Mouse (Mus musculus): ENCODE measurements around the gene Gm21190. TPM values are rescaled to one million over a fixed set of nuclear protein-coding genes. Genes with fewer than 3 reads are reported as not detected.
"Not testable (repeated sequence)": the region's sequence is repeated elsewhere in the genome, so short reads cannot be mapped to it uniquely, and the experiment has no call there.

Gm21190 gene
- polyA plus RNA-seq, 1 experiment from 2014 or later: not detected

GRCm38 (mm10) chr5:15506575-15507308 is 22.3 kb downstream of the Gm21190 start:
- WGBS: 52% methylated on average over 16 of the region's 16 CpGs
- Histone ChIP-seq H3K27me3 (replicated peaks; ENCODE audit: control insufficient read depth, insufficient read depth, low read length) (no peaks in the 10 kb centered on the region), H3K36me3 (ENCODE audit: control insufficient read depth, insufficient read depth, low read length) (no peaks in the 10 kb centered on the region), H3K27ac (ENCODE audit: low read depth) (no peak overlapping the region), H3K4me1 (replicated peaks; ENCODE audit: control insufficient read depth, insufficient read depth, low read length) (no peaks in the 10 kb centered on the region), H3K9me3 (ENCODE audit: control insufficient read depth, low read length) (0 out of 2 replicates have a peak, but pooled peaks cover 9% of the 10 kb centered on the region), H3K4me2 (ENCODE audit: low read length) (0 out of 2 replicates have a peak overlapping the region, but pooled peaks have one; percentile 2), H3K9ac (ENCODE audit: low read length) (no peak overlapping the region), H3K4me3 (ENCODE audit: low read depth, low read length) (no peak overlapping the region)
- peak; percentile 79; the same call in 1 of the 2 replicates for ATAC-seq (replicated peaks; ENCODE audit: low FRiP score, low TSS enrichment, low read depth)
- DNase-seq (ENCODE audit: low spot score): peak; percentile 85

- DNase-seq (ENCODE audit: low spot score); H3K9ac ChIP-seq (ENCODE audit: low read length); H3K27ac ChIP-seq (ENCODE audit: low read depth); H3K4me1 ChIP-seq (replicated peaks; ENCODE audit: control insufficient read depth, insufficient read depth, low read length); H3K27me3 ChIP-seq (replicated peaks; ENCODE audit: control insufficient read depth, insufficient read depth, low read length); H3K4me3 ChIP-seq (ENCODE audit: low read depth, low read length); H3K9me3 ChIP-seq (ENCODE audit: control insufficient read depth, low read length); H3K4me2 ChIP-seq (ENCODE audit: low read length); H3K36me3 ChIP-seq (ENCODE audit: control insufficient read depth, insufficient read depth, low read length): not testable (repeated sequence)
- 31% methylated on average over 5 of the region's 5 CpGs for WGBS
- ATAC-seq (replicated peaks; ENCODE audit: low FRiP score, low TSS enrichment, low read depth): peak; percentile 78
These were observed 30.1 kb downstream of the Gm21190 start for GRCm38 (mm10) chr5:15498774-15499400.

GRCm38 (mm10) chr5:15498350-15498749 is 30.7 kb downstream of the Gm21190 start:
- H3K4me2 ChIP-seq (ENCODE audit: low read length); H3K9ac ChIP-seq (ENCODE audit: low read length); DNase-seq (ENCODE audit: low spot score); H3K9me3 ChIP-seq (ENCODE audit: control insufficient read depth, low read length); H3K4me1 ChIP-seq (replicated peaks; ENCODE audit: control insufficient read depth, insufficient read depth, low read length); ATAC-seq (replicated peaks; ENCODE audit: low FRiP score, low TSS enrichment, low read depth); H3K36me3 ChIP-seq (ENCODE audit: control insufficient read depth, insufficient read depth, low read length); H3K27ac ChIP-seq (ENCODE audit: low read depth); H3K4me3 ChIP-seq (ENCODE audit: low read depth, low read length); H3K27me3 ChIP-seq (replicated peaks; ENCODE audit: control insufficient read depth, insufficient read depth, low read length): not testable (repeated sequence)
- WGBS: 69% methylated on average over 3 of the region's 3 CpGs

GRCm38 (mm10) chr5:15490934-15491333 is 38.1 kb downstream of the Gm21190 start:
- not testable (repeated sequence) for H3K9me3 ChIP-seq (ENCODE audit: control insufficient read depth, low read length); H3K36me3 ChIP-seq (ENCODE audit: control insufficient read depth, insufficient read depth, low read length); H3K27me3 ChIP-seq (replicated peaks; ENCODE audit: control insufficient read depth, insufficient read depth, low read length); H3K9ac ChIP-seq (ENCODE audit: low read length); DNase-seq (ENCODE audit: low spot score); H3K4me3 ChIP-seq (ENCODE audit: low read depth, low read length); ATAC-seq (replicated peaks; ENCODE audit: low FRiP score, low TSS enrichment, low read depth); H3K4me1 ChIP-seq (replicated peaks; ENCODE audit: control insufficient read depth, insufficient read depth, low read length); H3K4me2 ChIP-seq (ENCODE audit: low read length); H3K27ac ChIP-seq (ENCODE audit: low read depth)
- WGBS: 61% methylated on average over 2 of the region's 2 CpGs

- Histone ChIP-seq H3K36me3 (ENCODE audit: control insufficient read depth, insufficient read depth, low read length) (no peaks in the 10 kb centered on the region), H3K4me3 (ENCODE audit: low read depth, low read length) (no peak overlapping the region), H3K27ac (ENCODE audit: low read depth) (no peak overlapping the region), H3K9me3 (ENCODE audit: control insufficient read depth, low read length) (no peaks in the 10 kb centered on the region), H3K9ac (ENCODE audit: low read length) (no peak overlapping the region), H3K27me3 (replicated peaks; ENCODE audit: control insufficient read depth, insufficient read depth, low read length) (no peaks in the 10 kb centered on the region), H3K4me2 (ENCODE audit: low read length) (no peak overlapping the region), H3K4me1 (replicated peaks; ENCODE audit: control insufficient read depth, insufficient read depth, low read length) (no peaks in the 10 kb centered on the region)
- ATAC-seq (replicated peaks; ENCODE audit: low FRiP score, low TSS enrichment, low read depth) (peak; percentile 76; the same call in 1 of the 2 replicates), DNase-seq (ENCODE audit: low spot score) (no peak)
- 84% methylated on average over 5 of the region's 5 CpGs for WGBS
These were observed 40.3 kb downstream of the Gm21190 start for GRCm38 (mm10) chr5:15488743-15489142.

GRCm38 (mm10) chr5:15484616-15485015 is 44.4 kb downstream of the Gm21190 start:
- not testable (repeated sequence) for H3K9me3 ChIP-seq (ENCODE audit: control insufficient read depth, low read length); H3K9ac ChIP-seq (ENCODE audit: low read length); ATAC-seq (replicated peaks; ENCODE audit: low FRiP score, low TSS enrichment, low read depth); H3K4me3 ChIP-seq (ENCODE audit: low read depth, low read length); H3K27me3 ChIP-seq (replicated peaks; ENCODE audit: control insufficient read depth, insufficient read depth, low read length); H3K36me3 ChIP-seq (ENCODE audit: control insufficient read depth, insufficient read depth, low read length); DNase-seq (ENCODE audit: low spot score); H3K4me2 ChIP-seq (ENCODE audit: low read length); H3K27ac ChIP-seq (ENCODE audit: low read depth); H3K4me1 ChIP-seq (replicated peaks; ENCODE audit: control insufficient read depth, insufficient read depth, low read length)
- WGBS: 22% methylated on average over 2 of the region's 2 CpGs

- H3K4me2 ChIP-seq (ENCODE audit: low read length); H3K36me3 ChIP-seq (ENCODE audit: control insufficient read depth, insufficient read depth, low read length); H3K9ac ChIP-seq (ENCODE audit: low read length); DNase-seq (ENCODE audit: low spot score); H3K9me3 ChIP-seq (ENCODE audit: control insufficient read depth, low read length); ATAC-seq (replicated peaks; ENCODE audit: low FRiP score, low TSS enrichment, low read depth); H3K4me1 ChIP-seq (replicated peaks; ENCODE audit: control insufficient read depth, insufficient read depth, low read length); H3K27ac ChIP-seq (ENCODE audit: low read depth); H3K4me3 ChIP-seq (ENCODE audit: low read depth, low read length); H3K27me3 ChIP-seq (replicated peaks; ENCODE audit: control insufficient read depth, insufficient read depth, low read length): not testable (repeated sequence)
- 54% methylated on average over 4 of the region's 4 CpGs for WGBS
These were observed 45.4 kb downstream of the Gm21190 start for GRCm38 (mm10) chr5:15483576-15483975.

- WGBS: 65% methylated on average over 2 of the region's 2 CpGs
- not testable (repeated sequence) for H3K4me3 ChIP-seq (ENCODE audit: low read depth, low read length); H3K4me2 ChIP-seq (ENCODE audit: low read length); H3K9me3 ChIP-seq (ENCODE audit: control insufficient read depth, low read length); H3K4me1 ChIP-seq (replicated peaks; ENCODE audit: control insufficient read depth, insufficient read depth, low read length); H3K9ac ChIP-seq (ENCODE audit: low read length); DNase-seq (ENCODE audit: low spot score); H3K36me3 ChIP-seq (ENCODE audit: control insufficient read depth, insufficient read depth, low read length); ATAC-seq (replicated peaks; ENCODE audit: low FRiP score, low TSS enrichment, low read depth); H3K27me3 ChIP-seq (replicated peaks; ENCODE audit: control insufficient read depth, insufficient read depth, low read length); H3K27ac ChIP-seq (ENCODE audit: low read depth)
These were observed 46.2 kb downstream of the Gm21190 start for GRCm38 (mm10) chr5:15482815-15483214.
